Mouse (Mus musculus) CH12.LX (cell line): ENCODE results near the gene Setx.

Source experiments
- CHD1 ChIP-seq: IDR thresholded peaks from 2 replicates; pipeline ENCODE4 v1.6.1; 2012; ENCODE audit warnings: low read depth, low read length, improper control_type of control experiment, inconsistent platforms
- CTCF ChIP-seq, 2 experiments: IDR thresholded peaks in 1 of 2; conservative IDR thresholded peaks in 1 of 2; 2 replicates each; pipeline ENCODE4 v1.5.1; 2011 to 2012; ENCODE audit warnings: low read depth in 2 of 2, low read length in 2 of 2, improper control_type of control experiment in 1 of 2, inconsistent platforms in 1 of 2, mild to moderate bottlenecking in 1 of 2, moderate library complexity in 1 of 2
- EP300 ChIP-seq: IDR thresholded peaks from 2 replicates; pipeline ENCODE4 v1.6.1; 2011; ENCODE audit warnings: low read length, improper control_type of control experiment
- HCFC1 ChIP-seq: IDR thresholded peaks from 2 replicates; pipeline ENCODE4 v1.6.1; 2012; ENCODE audit warnings: low read depth, mild to moderate bottlenecking, inconsistent platforms, low read length, improper control_type of control experiment
- MAX ChIP-seq: IDR thresholded peaks from 2 replicates; pipeline ENCODE4 v1.6.1; 2011; ENCODE audit warnings: low read length, improper control_type of control experiment
- MEF2A ChIP-seq: IDR thresholded peaks from 2 replicates; pipeline ENCODE4 v1.6.1; 2014; ENCODE audit warnings: low read depth, mild to moderate bottlenecking, inconsistent platforms, low read length, improper control_type of control experiment, borderline replicate concordance
- NRF1 ChIP-seq: IDR thresholded peaks from 2 replicates; pipeline ENCODE4 v1.6.1; 2014; ENCODE audit warnings: low read depth, mild to moderate bottlenecking, inconsistent platforms, low read length, improper control_type of control experiment, moderate library complexity
- POLR2AphosphoS2 ChIP-seq: IDR thresholded peaks from 2 replicates; pipeline ENCODE4 v1.6.1; 2011; ENCODE audit warnings: low read depth, low read length, improper control_type of control experiment
- RCOR1 ChIP-seq: conservative IDR thresholded peaks from 2 replicates; pipeline ENCODE4 v1.6.1; 2012; ENCODE audit warnings: low read depth, mild to moderate bottlenecking, inconsistent platforms, low read length, improper control_type of control experiment
- TCF12 ChIP-seq: IDR thresholded peaks from 2 replicates; pipeline ENCODE4 v1.6.1; 2014; ENCODE audit warnings: low read depth, mild to moderate bottlenecking, inconsistent platforms, low read length, improper control_type of control experiment
- ZMIZ1 ChIP-seq: IDR thresholded peaks from 2 replicates; pipeline ENCODE4 v1.6.1; 2012; ENCODE audit warnings: low read depth, mild to moderate bottlenecking, inconsistent platforms, low read length, improper control_type of control experiment

DNA sequence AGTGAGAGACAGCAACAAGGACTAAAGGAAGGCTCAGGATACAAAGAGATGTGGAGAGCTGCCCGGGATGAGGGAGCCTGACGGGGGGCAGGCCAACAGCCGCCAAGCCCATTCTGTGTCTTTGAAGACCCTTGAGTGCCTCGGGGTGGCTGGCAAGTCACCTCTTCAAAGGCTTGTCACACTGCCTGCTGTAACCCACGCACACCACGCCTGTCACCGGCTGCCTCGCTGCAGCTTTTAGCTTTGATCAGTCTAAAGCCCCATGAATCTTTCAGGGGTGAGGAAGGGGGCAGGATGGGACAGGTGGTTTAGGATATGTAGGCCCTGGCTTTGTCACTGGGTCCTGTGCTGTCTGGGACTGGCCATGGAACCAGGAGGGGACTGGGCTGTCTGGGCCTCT is 82.2 kb downstream of the Setx start:
- TF ChIP-seq NRF1 (no peak), TCF12 (no peak), MEF2A (no peak), CHD1 (no peak), CTCF (conservative IDR thresholded peaks at IDR 0.05 in 1 of 2, IDR thresholded peaks at IDR 0.05 in 1 of 2; ENCODE audit: low read depth in 2 of 2, low read length in 2 of 2) (no peak), POLR2AphosphoS2 (no peak), HCFC1 (no peak), EP300 (no peak), RCOR1 (no peak), MAX (no peak), ZMIZ1 (no peak)
